8 mouse cellular contexts compared by ENCODE assay signal in genomic region chr6:124757351-124757880, GRCm38 (mm10). TPM values are rescaled to one million over a fixed set of nuclear protein-coding genes. Genes with fewer than 3 reads are reported as not detected.
DNase-seq lines count a peak whose midpoint lies in the region; ATAC-seq lines count a peak whose summit lies in the region.

No protein-coding gene starts in this region.

- 14% methylated on average over 5 of the region's 5 CpGs for WGBS in kidney, embryonic 15.5 days
- 3% methylated on average over 5 of the region's 5 CpGs for WGBS in hindbrain, embryonic 13.5 days
- 4% methylated on average over 5 of the region's 5 CpGs for WGBS in midbrain, embryonic 14.5 days

- no peak for ATAC-seq in kidney, embryonic 15.5 days (replicated peaks; ENCODE audit: low FRiP score)
- no peak; the same call in 1 of the 2 replicates for ATAC-seq in hindbrain, embryonic 13.5 days (ENCODE audit: low FRiP score)
- no peak for ATAC-seq in midbrain, embryonic 14.5 days (ENCODE audit: low FRiP score, low TSS enrichment)

- no peak for DNase-seq in kidney, adult 11 months
- no peak for DNase-seq in midbrain, embryonic 14.5 days
- no peak for DNase-seq in right cerebral cortex, adult 2 months (ENCODE audit: low spot score in 2 of 2)
- DNase-seq in MN1 (ENCODE audit: low spot score) = no peak
- DNase-seq in layer of hippocampus, postnatal 25 days (ENCODE audit: extremely low spot score in 1 of 2, low spot score in 1 of 2) = no peak

- no peaks in the 10 kb centered on the region for H3K9me3 ChIP-seq in kidney, embryonic 15.5 days (replicated peaks)
- H3K9me3 ChIP-seq in hindbrain, embryonic 13.5 days = no peaks in the 10 kb centered on the region
- H3K9me3 ChIP-seq in midbrain, embryonic 14.5 days (ENCODE audit: control insufficient read depth, low read length) = no peaks in the 10 kb centered on the region

- peak overlapping the region; percentile 75 for H3K4me2 ChIP-seq in kidney, embryonic 15.5 days
- peak overlapping the region; percentile 92 for H3K4me2 ChIP-seq in hindbrain, embryonic 13.5 days
- peak overlapping the region; percentile 70 for H3K4me2 ChIP-seq in midbrain, embryonic 14.5 days (ENCODE audit: low read length)

- peaks cover 53% of the 10 kb centered on the region for H3K4me1 ChIP-seq in kidney, embryonic 15.5 days
- peaks cover 13% of the 10 kb centered on the region for H3K4me1 ChIP-seq in brown adipose tissue, adult 24 weeks (ENCODE audit: control insufficient read depth, insufficient read depth, insufficient read length, low read length)
- peaks cover 57% of the 10 kb centered on the region for H3K4me1 ChIP-seq in hindbrain, embryonic 13.5 days (replicated peaks)
- H3K4me1 ChIP-seq in midbrain, embryonic 14.5 days (ENCODE audit: control insufficient read depth, insufficient read depth, low read length) = peaks cover 41% of the 10 kb centered on the region

- H3K4me3 ChIP-seq in kidney, embryonic 15.5 days (replicated peaks) = peak overlapping the region; percentile 85
- H3K4me3 ChIP-seq in brown adipose tissue, adult 24 weeks (ENCODE audit: insufficient read depth, low read depth, low read length) = peak overlapping the region; percentile 72
- peak overlapping the region; percentile 80 for H3K4me3 ChIP-seq in hindbrain, embryonic 13.5 days
- peak overlapping the region; percentile 79 for H3K4me3 ChIP-seq in midbrain, embryonic 14.5 days (replicated peaks; ENCODE audit: low read depth, low read length)

- peak overlapping the region; percentile 97 for H3K27ac ChIP-seq in kidney, embryonic 15.5 days
- peak overlapping the region; percentile 39 for H3K27ac ChIP-seq in brown adipose tissue, adult 24 weeks (replicated peaks; ENCODE audit: low read depth, low read length)
- peak overlapping the region; percentile 99 for H3K27ac ChIP-seq in hindbrain, embryonic 13.5 days
- H3K27ac ChIP-seq in midbrain, embryonic 14.5 days (replicated peaks; ENCODE audit: low read depth, low read length) = peak overlapping the region; percentile 97

- H3K27me3 ChIP-seq in kidney, embryonic 15.5 days = no peaks in the 10 kb centered on the region; the same call in 1 of the 2 replicates
- H3K27me3 ChIP-seq in hindbrain, embryonic 13.5 days = peaks cover 8% of the 10 kb centered on the region; the same call in 1 of the 2 replicates
- no peaks in the 10 kb centered on the region for H3K27me3 ChIP-seq in midbrain, embryonic 14.5 days (ENCODE audit: control insufficient read depth, insufficient read depth, low read length)

- peaks cover 4% of the 10 kb centered on the region; the same call in 1 of the 2 replicates for H3K36me3 ChIP-seq in kidney, embryonic 15.5 days
- H3K36me3 ChIP-seq in hindbrain, embryonic 13.5 days = 0 out of 2 replicates have a peak, but pooled peaks cover 3% of the 10 kb centered on the region
- H3K36me3 ChIP-seq in midbrain, embryonic 14.5 days (ENCODE audit: control insufficient read depth, insufficient read depth, low read length) = peaks cover 5% of the 10 kb centered on the region; the same call in 1 of the 2 replicates

- peak overlapping the region; percentile 96 for H3K9ac ChIP-seq in kidney, embryonic 15.5 days
- H3K9ac ChIP-seq in hindbrain, embryonic 13.5 days = peak overlapping the region; percentile 95
- H3K9ac ChIP-seq in midbrain, embryonic 14.5 days (replicated peaks; ENCODE audit: low read length) = peak overlapping the region; percentile 93

RNA-seq across cellular contexts. Expression of gene Atn1, which starts 1.1 kb away (rescaled TPM):
- 17.0 and 17.7 TPM in 2 replicates for polyA plus RNA-seq in kidney, embryonic 15.5 days (2015; fragmentation: Nextera tagmentation; extraction: Ambion mirVana)
- 31.7 and 35.7 TPM in 2 replicates for polyA plus RNA-seq in brown adipose tissue, adult 24 weeks (2012; ENCODE audit: insufficient read depth, insufficient read length, missing spikeins)
- 21.6 and 22.7 TPM in 2 replicates for polyA plus RNA-seq in hindbrain, embryonic 13.5 days (2015; fragmentation: Nextera tagmentation; extraction: Ambion mirVana)
- 24.4 and 32.3 TPM in 2 replicates for polyA plus RNA-seq in midbrain, embryonic 14.5 days (2014; fragmentation: Nextera tagmentation; extraction: Ambion mirVana)
- total RNA-seq in layer of hippocampus, postnatal 25 days (2021) = 100 to 1,000 TPM; 134 to 159 TPM

RNA-seq across cellular contexts. Expression of gene Gm45234, which starts 1.6 kb away (rescaled TPM):
- polyA plus RNA-seq in kidney, embryonic 15.5 days (2015; fragmentation: Nextera tagmentation; extraction: Ambion mirVana) = not detected in 2 replicates
- not detected in 2 replicates for polyA plus RNA-seq in brown adipose tissue, adult 24 weeks (2012; ENCODE audit: insufficient read depth, insufficient read length, missing spikeins)
- polyA plus RNA-seq in hindbrain, embryonic 13.5 days (2015; fragmentation: Nextera tagmentation; extraction: Ambion mirVana) = not detected in 2 replicates
- polyA plus RNA-seq in midbrain, embryonic 14.5 days (2014; fragmentation: Nextera tagmentation; extraction: Ambion mirVana) = not detected in 2 replicates
- total RNA-seq in layer of hippocampus, postnatal 25 days (2021) = under 1 TPM in 1 of 2 experiments, not detected in 1; 0.71 TPM

RNA-seq across cellular contexts. Expression of gene Eno2, which starts 12.1 kb away (rescaled TPM):
- 10.5 and 12.4 TPM in 2 replicates for polyA plus RNA-seq in kidney, embryonic 15.5 days (2015; fragmentation: Nextera tagmentation; extraction: Ambion mirVana)
- 0.63 TPM in 1 of 2 replicates, not detected in the other for polyA plus RNA-seq in brown adipose tissue, adult 24 weeks (2012; ENCODE audit: insufficient read depth, insufficient read length, missing spikeins)
- polyA plus RNA-seq in hindbrain, embryonic 13.5 days (2015; fragmentation: Nextera tagmentation; extraction: Ambion mirVana) = 53.2 and 58.7 TPM in 2 replicates
- 64.3 and 83.3 TPM in 2 replicates for polyA plus RNA-seq in midbrain, embryonic 14.5 days (2014; fragmentation: Nextera tagmentation; extraction: Ambion mirVana)
- 1,000 to 10,000 TPM in 1 of 2 experiments, 100 to 1,000 TPM in 1; 947 to 1,030 TPM for total RNA-seq in layer of hippocampus, postnatal 25 days (2021)

RNA-seq across cellular contexts. Expression of gene Grcc10, which starts 16.2 kb away (rescaled TPM):
- polyA plus RNA-seq in kidney, embryonic 15.5 days (2015; fragmentation: Nextera tagmentation; extraction: Ambion mirVana) = 516 and 519 TPM in 2 replicates
- polyA plus RNA-seq in brown adipose tissue, adult 24 weeks (2012; ENCODE audit: insufficient read depth, insufficient read length, missing spikeins) = 301 and 355 TPM in 2 replicates
- polyA plus RNA-seq in hindbrain, embryonic 13.5 days (2015; fragmentation: Nextera tagmentation; extraction: Ambion mirVana) = 670 and 677 TPM in 2 replicates
- polyA plus RNA-seq in midbrain, embryonic 14.5 days (2014; fragmentation: Nextera tagmentation; extraction: Ambion mirVana) = 689 and 844 TPM in 2 replicates
- total RNA-seq in layer of hippocampus, postnatal 25 days (2021) = 100 to 1,000 TPM; 350 to 372 TPM

RNA-seq across cellular contexts. Expression of gene Ptpn6, which starts 18.9 kb away (rescaled TPM):
- 12.5 and 13.3 TPM in 2 replicates for polyA plus RNA-seq in kidney, embryonic 15.5 days (2015; fragmentation: Nextera tagmentation; extraction: Ambion mirVana)
- 13.5 and 14.1 TPM in 2 replicates for polyA plus RNA-seq in brown adipose tissue, adult 24 weeks (2012; ENCODE audit: insufficient read depth, insufficient read length, missing spikeins)
- polyA plus RNA-seq in hindbrain, embryonic 13.5 days (2015; fragmentation: Nextera tagmentation; extraction: Ambion mirVana) = 5.0 and 5.9 TPM in 2 replicates
- 2.1 and 5.6 TPM in 2 replicates for polyA plus RNA-seq in midbrain, embryonic 14.5 days (2014; fragmentation: Nextera tagmentation; extraction: Ambion mirVana)
- 1 to 10 TPM; 2.9 to 4.0 TPM for total RNA-seq in layer of hippocampus, postnatal 25 days (2021)

Comparison
In these comparisons a context has a peak if more than half of its experiments do, and no peak if none do; other contexts are left out.
1. H3K27ac ChIP-seq: peak in every context shown above with its lines; median percentile 99 in hindbrain, embryonic 13.5 days; 97 in kidney, embryonic 15.5 days; 97 in midbrain, embryonic 14.5 days; 39 in brown adipose tissue, adult 24 weeks.